In genomic region chr5:67727755-67728154, GRCm38 (mm10) we compare ENCODE assay signal across 9 mouse cellular contexts.
A peak's percentile ranks its signal among the peaks of the same experiment; 100 is the strongest.
DNase-seq lines count a peak whose midpoint lies in the region; ATAC-seq and TF ChIP-seq lines count a peak whose summit lies in the region.
"Had no signal": no experiment of that assay in that cellular context is flagged by ENCODE, and none has a peak within 500 bp of the region (broad histone marks: within the 10 kb centered on the region; RNA-seq: fewer than 3 reads in every experiment).

No protein-coding gene starts in this region.

- DNase-seq in gastrocnemius, adult 2 months: no peak
- no peak for DNase-seq in gastrocnemius, postnatal 14 days
- DNase-seq in lung, postnatal 10 days: peak; percentile 10
- no peak for DNase-seq in lung, adult 18-20 months
- DNase-seq in embryo, embryonic 10 days (ENCODE audit: low spot score): peak; percentile 53
- peak; percentile 36 for DNase-seq in naive thymus-derived CD4-positive, alpha-beta T cell, adult 2 months (ENCODE audit: low read depth)
- DNase-seq in right cerebral cortex, postnatal 36 days (ENCODE audit: low spot score in 2 of 2): no peak

- intact Hi-C loops in gastrocnemius, adult 2 months (cut with DNase I): loop anchor here (1.0 to 10.0 kb wide), 2 partner anchors 63 to 194 kb away; no protein-coding TSS in a partner anchor
- intact Hi-C loops in gastrocnemius, postnatal 14 days (cut with DNase I; ENCODE audit: low total_unique reads): loop anchor here (2.0 kb wide), 1 partner anchor 195 kb away; no protein-coding TSS in a partner anchor

- no peak for ATAC-seq in megakaryocyte, adult 5-6 weeks (ENCODE audit: poor library complexity, severe bottlenecking)

- no peak overlapping the region for H3K4me3 ChIP-seq in gastrocnemius, adult 2 months
- H3K4me3 ChIP-seq: embryonic facial prominence, embryonic 12.5 days had no signal

- TF ChIP-seq CTCF in gastrocnemius, adult 2 months (IDR thresholded peaks at IDR 0.05): peak; percentile 68

- H3K27ac ChIP-seq in gastrocnemius, adult 2 months: no peak overlapping the region
- H3K27ac ChIP-seq: embryonic facial prominence, embryonic 12.5 days had no signal

Comparison
In these comparisons a context has a peak if more than half of its experiments do, and no peak if none do; other contexts are left out.
1. DNase-seq: peak in lung, postnatal 10 days (single experiment), embryo, embryonic 10 days (single experiment) and naive thymus-derived CD4-positive, alpha-beta T cell, adult 2 months (single experiment); none in gastrocnemius, adult 2 months (single experiment), gastrocnemius, postnatal 14 days (single experiment), lung, adult 18-20 months (0 of 2) and right cerebral cortex, postnatal 36 days (0 of 2).